21 mouse cellular contexts compared by ENCODE assay signal in the genomic region with DNA sequence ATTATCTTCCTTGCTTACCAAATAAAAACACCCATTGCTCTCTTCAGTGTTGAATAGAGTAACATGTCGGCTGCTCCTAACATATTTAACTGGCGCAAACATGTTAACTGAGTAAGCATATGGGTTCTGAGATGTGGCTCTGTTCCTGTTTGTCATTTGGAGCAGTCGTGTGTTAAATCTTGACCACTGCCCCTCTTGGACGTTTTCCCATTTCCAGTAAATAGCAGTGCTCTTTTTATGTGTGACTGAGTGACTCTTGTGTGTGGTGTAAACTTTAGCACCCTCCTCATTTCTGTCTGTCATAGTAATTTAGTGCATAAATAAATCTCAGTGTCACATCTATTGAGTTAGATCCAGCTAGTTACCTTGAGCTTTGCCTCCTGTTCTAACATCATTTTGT. TPM values are rescaled to one million over a fixed set of nuclear protein-coding genes. Genes with fewer than 3 reads are reported as not detected.
"Had no signal": no experiment of that assay in that cellular context is flagged by ENCODE, and none has a peak within 500 bp of the region (broad histone marks: within the 10 kb centered on the region; RNA-seq: fewer than 3 reads in every experiment).

No protein-coding gene starts in this region.

- H3K4me2 ChIP-seq: heart, embryonic 11.5 days; heart, embryonic 13.5 days; heart, embryonic 15.5 days; hindbrain, embryonic 13.5 days; hindbrain, embryonic 15.5 days; limb, embryonic 13.5 days; limb, embryonic 15.5 days; liver, embryonic 12.5 days had no signal

- H3K9ac ChIP-seq: forebrain, postnatal 0 days; heart, embryonic 13.5 days; heart, embryonic 15.5 days; hindbrain, embryonic 13.5 days; hindbrain, embryonic 15.5 days; limb, embryonic 13.5 days; limb, embryonic 15.5 days; liver, embryonic 12.5 days; liver, embryonic 14.5 days had no signal

- DNase-seq: forebrain, postnatal 0 days; gastrocnemius, postnatal 14 days; gastrocnemius, postnatal 36 days; heart, adult 11 months; heart, adult 2 months; heart, postnatal 14 days; heart, postnatal 36 days; layer of hippocampus, adult 9-11 months; layer of hippocampus, postnatal 36 days; left cerebral cortex, postnatal 4 days had no signal

- H3K4me1 ChIP-seq: limb, embryonic 15.5 days; liver, embryonic 12.5 days had no signal

- H3K36me3 ChIP-seq: heart, embryonic 13.5 days; heart, embryonic 15.5 days; hindbrain, embryonic 13.5 days; hindbrain, embryonic 15.5 days; limb, embryonic 13.5 days; limb, embryonic 15.5 days; liver, embryonic 12.5 days had no signal

- H3K9me3 ChIP-seq: heart, embryonic 13.5 days; heart, embryonic 15.5 days; hindbrain, embryonic 13.5 days; hindbrain, embryonic 15.5 days; limb, embryonic 13.5 days; limb, embryonic 15.5 days; liver, embryonic 12.5 days had no signal

- H3K27ac ChIP-seq: heart, adult 2 months; heart, embryonic 13.5 days; heart, embryonic 15.5 days; hindbrain, embryonic 13.5 days; hindbrain, embryonic 15.5 days; limb, embryonic 13.5 days; limb, embryonic 15.5 days; liver, embryonic 12.5 days; liver, embryonic 14.5 days had no signal

- H3K4me3 ChIP-seq: heart, adult 2 months; heart, embryonic 13.5 days; heart, embryonic 15.5 days; hindbrain, embryonic 13.5 days; hindbrain, embryonic 15.5 days; limb, embryonic 13.5 days; limb, embryonic 15.5 days; liver, embryonic 12.5 days had no signal

- ATAC-seq: forebrain, postnatal 0 days; intestine, embryonic 16.5 days; liver, embryonic 12.5 days had no signal

- H3K27me3 ChIP-seq: heart, embryonic 13.5 days; heart, embryonic 15.5 days; hindbrain, embryonic 13.5 days; hindbrain, embryonic 15.5 days; limb, embryonic 13.5 days; limb, embryonic 15.5 days; liver, embryonic 12.5 days had no signal

RNA-seq across cellular contexts. Expression of a gene that starts 52.3 kb away (rescaled TPM):
- polyA plus RNA-seq: liver, adult 2 months had no signal
